Mouse (Mus musculus) embryonic facial prominence, embryonic 14.5 days (tissue): ENCODE measurements around the gene Alg14. TPM values are rescaled to one million over a fixed set of nuclear protein-coding genes. Genes with fewer than 3 reads are reported as not detected.
A peak's percentile ranks its signal among the peaks of the same experiment; 100 is the strongest.

ENCODE experiments used
- ATAC-seq: fragments of 200-750 bp; cut with Nextera tagmentation; 2 replicates; pipeline ENCODE4 v1.8.0; 2017; ENCODE audit warnings: low read depth, moderate number of reproducible peaks, moderate TSS enrichment
- DNase-seq: peaks from one replicate; pipeline ENCODE4 v3.0.0-alpha.2; 2015; ENCODE audit warnings: low spot score
- H3K27ac ChIP-seq: fragments of 300-500 bp; sonication (generic); replicated peaks from 2 replicates; pipeline ENCODE4 v1.5.1; 2014; ENCODE audit warnings: low read depth, mild to moderate bottlenecking, low read length, moderate library complexity
- H3K27me3 ChIP-seq: fragments of 300-500 bp; sonication (generic); replicated peaks from 2 replicates; pipeline ENCODE4 v1.6.1; 2014; ENCODE audit warnings: low read length; ENCODE audit not compliant: control insufficient read depth, insufficient read depth
- H3K36me3 ChIP-seq: fragments of 300-500 bp; sonication (generic); 2 replicates; pipeline ENCODE4 v1.6.1; 2014; ENCODE audit warnings: low read length, mixed read lengths; ENCODE audit not compliant: control insufficient read depth, insufficient read depth
- H3K4me1 ChIP-seq: fragments of 300-500 bp; sonication (generic); 2 replicates; pipeline ENCODE4 v1.6.1; 2014; ENCODE audit warnings: antibody characterized with exemption, low read length; ENCODE audit not compliant: control insufficient read depth, insufficient read depth
- H3K4me2 ChIP-seq: fragments of 300-500 bp; sonication (generic); 2 replicates; pipeline ENCODE4 v1.6.1; 2014; ENCODE audit warnings: low read depth, mild to moderate bottlenecking, low read length, moderate library complexity, mixed read lengths
- H3K4me3 ChIP-seq: fragments of 300-500 bp; sonication (generic); 2 replicates; pipeline ENCODE4 v1.5.1; 2014; ENCODE audit warnings: low read depth, mild to moderate bottlenecking, low read length
- H3K9ac ChIP-seq: fragments of 300-500 bp; sonication (generic); 2 replicates; pipeline ENCODE4 v1.6.1; 2014; ENCODE audit warnings: low read depth, mild to moderate bottlenecking, low read length, moderate library complexity, mixed read lengths
- H3K9me3 ChIP-seq: fragments of 300-500 bp; sonication (generic); 2 replicates; pipeline ENCODE4 v1.6.1; 2016; ENCODE audit warnings: low read length; ENCODE audit not compliant: control insufficient read depth
- WGBS: fragments of 180-500 bp; shearing (Covaris S2); extraction: QIAGEN DNeasy Blood & Tissue Kit; methylation state at CpG from one replicate; pipeline ENCODE4 v1.1.7; 2014; 5-methylcytosine and 5-hydroxymethylcytosine counted together
- polyA plus RNA-seq: library from polyadenylated mRNA; unstranded; fragments of >200 nt; fragmentation: Nextera tagmentation; extraction: Ambion mirVana; gene quantifications from 2 replicates; pipeline ENCODE4 v1.2.1, GENCODE M21; 2014

Alg14 gene
- polyA plus RNA-seq, 1 experiment from 2014 or later: 49.6 TPM

DNA sequence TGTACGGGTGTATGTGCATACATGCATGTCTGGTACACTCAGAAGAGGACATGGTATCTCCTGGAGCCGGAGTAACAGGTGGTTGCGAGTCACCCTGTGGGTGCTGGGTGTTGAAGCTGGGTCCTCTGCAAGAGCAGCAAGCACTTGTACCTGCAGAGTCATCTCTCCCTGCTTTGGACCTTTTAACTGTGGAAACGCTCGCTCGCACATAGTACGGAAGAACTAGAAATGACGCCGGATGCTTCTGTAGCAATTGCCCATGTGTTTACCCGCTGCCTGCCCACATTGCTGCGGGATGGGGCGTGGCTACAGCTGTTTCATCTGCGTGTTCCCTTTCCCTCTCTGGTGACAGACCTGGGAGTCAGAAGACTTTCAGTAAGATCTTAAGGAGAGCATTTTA, 78.7 kb downstream of the Alg14 start:
- H3K36me3 ChIP-seq: no peaks in the 10 kb centered on the region
- H3K4me1 ChIP-seq: peaks cover 11% of the 10 kb centered on the region
- H3K4me2 ChIP-seq: no peak overlapping the region
- peak; percentile 31 for DNase-seq
- no peak overlapping the region for H3K9ac ChIP-seq
- WGBS: 81% methylated on average over 13 of the region's 13 CpGs
- H3K9me3 ChIP-seq: peaks cover 5% of the 10 kb centered on the region; the same call in 1 of the 2 replicates
- H3K27me3 ChIP-seq: no peaks in the 10 kb centered on the region
- H3K27ac ChIP-seq: peak overlapping the region; percentile 17; the same call in 1 of the 2 replicates
- H3K4me3 ChIP-seq: no peak overlapping the region
- no peak for ATAC-seq

DNA sequence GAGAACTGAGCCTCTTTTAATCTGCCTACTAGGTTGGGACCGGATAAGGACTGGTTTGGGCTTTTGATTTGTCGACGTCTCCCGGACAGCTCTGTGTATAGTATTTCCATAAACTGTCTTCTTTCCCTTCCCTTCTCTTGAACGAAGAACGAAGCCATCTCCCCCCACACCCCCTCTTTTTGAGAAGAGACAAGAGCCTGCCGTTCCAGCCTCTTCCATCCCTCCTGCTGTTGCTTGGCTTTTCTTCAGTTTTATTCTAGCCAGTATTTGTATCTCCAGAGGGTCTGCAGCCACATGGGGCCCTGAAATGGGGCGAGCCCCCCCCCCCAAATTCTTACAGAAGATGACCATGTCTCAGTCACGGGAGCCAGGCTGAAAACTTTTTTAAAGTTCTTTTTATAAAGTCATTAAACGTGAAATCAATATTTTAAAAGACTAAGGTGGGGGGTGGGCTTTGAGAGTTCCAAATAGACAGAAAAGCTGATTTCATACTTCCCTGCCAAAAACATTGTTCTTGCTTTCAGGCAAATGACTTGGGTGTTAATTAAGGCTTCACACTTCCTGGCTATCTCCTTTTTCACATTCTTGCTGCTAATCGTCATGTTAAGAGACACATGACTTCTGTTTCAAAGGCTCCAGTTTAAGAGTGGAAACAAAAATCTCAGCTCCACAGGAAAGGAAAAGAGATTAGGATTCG, 79.4 kb downstream of the Alg14 start:
- 52% methylated on average over 12 of the region's 12 CpGs for WGBS
- H3K9ac ChIP-seq: no peak overlapping the region
- H3K27me3 ChIP-seq: no peaks in the 10 kb centered on the region
- peak; percentile 59 for DNase-seq
- peaks cover 17% of the 10 kb centered on the region for H3K4me1 ChIP-seq
- peaks cover 5% of the 10 kb centered on the region; the same call in 1 of the 2 replicates for H3K9me3 ChIP-seq
- no peak overlapping the region for H3K4me3 ChIP-seq
- no peaks in the 10 kb centered on the region for H3K36me3 ChIP-seq
- no peak overlapping the region for H3K4me2 ChIP-seq
- H3K27ac ChIP-seq: peak overlapping the region; percentile 17; the same call in 1 of the 2 replicates
- ATAC-seq: 0 out of 2 replicates have a peak, but pooled peaks have one; percentile 7

DNA sequence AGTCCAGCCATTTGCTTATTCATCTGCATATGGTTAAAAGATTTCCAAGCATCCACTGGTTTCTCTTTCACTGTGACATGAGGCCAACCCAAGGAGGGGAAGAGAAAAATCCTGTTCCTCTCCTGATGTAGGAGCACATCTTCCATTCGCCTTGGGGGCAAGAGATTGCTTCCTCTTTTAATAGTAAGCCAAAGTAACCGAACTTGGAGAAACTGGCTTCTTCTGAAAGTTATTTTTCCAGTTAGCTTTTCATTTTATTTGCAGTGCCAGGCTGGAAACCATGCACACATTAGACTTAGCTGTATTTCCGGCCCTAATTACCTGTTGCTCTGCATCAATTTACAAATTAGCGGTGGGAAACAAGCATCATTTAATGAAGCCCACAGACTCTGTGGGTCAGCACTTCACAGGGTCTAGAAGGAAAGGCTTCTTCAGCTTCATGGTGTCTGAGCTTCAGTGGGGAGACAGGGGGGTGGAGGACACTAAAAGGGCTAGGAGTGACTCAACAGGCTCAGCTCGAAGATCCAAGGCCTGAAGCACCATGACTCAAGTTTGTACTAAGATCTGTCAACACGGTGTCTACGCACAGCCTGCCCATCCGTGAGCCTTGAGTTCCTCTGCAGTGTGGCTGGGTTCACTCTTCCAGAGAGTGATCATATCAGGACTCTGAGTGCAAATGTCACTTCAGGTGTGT, 80.1 kb downstream of the Alg14 start:
- Histone ChIP-seq H3K4me2 (no peak overlapping the region), H3K27ac (peak overlapping the region; percentile 31), H3K9ac (no peak overlapping the region), H3K9me3 (peaks cover 5% of the 10 kb centered on the region; the same call in 1 of the 2 replicates), H3K4me3 (no peak overlapping the region), H3K27me3 (no peaks in the 10 kb centered on the region), H3K36me3 (no peaks in the 10 kb centered on the region), H3K4me1 (peaks cover 17% of the 10 kb centered on the region)
- WGBS: 65% methylated on average over 8 of the region's 8 CpGs
- DNase-seq (no peak), ATAC-seq (no peak)

DNA sequence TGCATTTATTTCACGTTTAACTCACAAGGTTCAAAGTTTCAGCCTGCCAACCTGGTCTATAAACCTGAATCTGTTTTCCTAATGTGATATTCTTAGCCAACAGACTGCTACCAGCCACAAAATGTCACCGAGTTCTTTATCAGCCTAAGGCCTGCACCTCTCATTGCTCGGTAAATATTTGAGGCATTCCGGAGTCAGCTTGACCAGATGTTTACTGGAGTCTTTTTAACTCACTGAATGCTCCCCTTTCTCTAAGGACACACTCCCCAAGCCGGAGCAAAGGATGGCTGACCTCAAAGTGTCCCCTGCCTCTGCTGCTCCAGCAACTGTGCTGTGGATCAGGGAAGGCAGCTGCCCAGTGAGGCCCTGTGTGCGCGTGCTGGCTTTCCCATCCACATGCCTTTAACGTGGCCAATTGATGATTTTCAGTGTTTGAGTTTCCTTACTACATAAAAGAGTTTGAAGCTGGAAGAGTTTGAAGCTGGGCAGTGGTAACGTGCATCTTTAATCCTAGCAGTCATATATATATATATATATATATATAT, 82.4 kb downstream of the Alg14 start:
- Histone ChIP-seq H3K27me3 (no peaks in the 10 kb centered on the region), H3K9me3 (peaks cover 5% of the 10 kb centered on the region; the same call in 1 of the 2 replicates), H3K4me3 (no peak overlapping the region), H3K27ac (no peak overlapping the region), H3K36me3 (no peaks in the 10 kb centered on the region), H3K4me1 (peaks cover 25% of the 10 kb centered on the region), H3K9ac (no peak overlapping the region), H3K4me2 (no peak overlapping the region)
- no peak for DNase-seq
- WGBS: 45% methylated on average over 9 of the region's 9 CpGs
- no peak for ATAC-seq

DNA sequence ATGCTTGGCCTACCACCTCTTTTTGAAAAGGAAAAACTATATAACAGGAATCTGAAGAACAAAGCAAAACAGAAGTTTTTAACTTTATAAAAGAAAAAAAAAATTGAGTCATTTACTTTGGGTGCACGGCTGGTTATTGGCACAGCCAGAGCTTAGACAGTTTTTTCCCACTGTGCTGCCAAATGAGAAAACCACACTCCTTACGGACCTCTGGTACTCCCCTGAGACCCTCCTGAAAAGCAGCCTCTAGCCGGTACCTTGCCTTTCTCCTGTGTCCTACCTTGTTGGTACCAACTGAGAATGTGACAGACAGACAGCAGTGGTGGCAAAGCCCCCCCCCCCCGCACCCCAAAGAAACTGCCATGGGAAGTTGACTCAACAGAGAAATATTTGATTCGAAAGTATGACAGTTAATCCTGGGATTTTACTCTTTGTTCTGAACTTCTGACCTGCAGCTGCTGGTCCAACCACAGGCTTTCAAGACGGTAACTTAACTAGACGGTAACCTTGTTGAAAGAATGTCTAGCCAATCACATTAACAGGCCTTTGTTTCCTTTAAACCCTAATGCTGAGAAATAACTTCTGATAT, 84.1 kb downstream of the Alg14 start:
- Histone ChIP-seq H3K4me2 (no peak overlapping the region), H3K9ac (no peak overlapping the region), H3K36me3 (no peaks in the 10 kb centered on the region), H3K4me3 (no peak overlapping the region), H3K27ac (no peak overlapping the region), H3K9me3 (peaks cover 5% of the 10 kb centered on the region; the same call in 1 of the 2 replicates), H3K27me3 (no peaks in the 10 kb centered on the region), H3K4me1 (peaks cover 37% of the 10 kb centered on the region)
- DNase-seq: peak; percentile 59
- 0 out of 2 replicates have a peak, but pooled peaks have one; percentile 35 for ATAC-seq
- WGBS: 43% methylated on average over 7 of the region's 7 CpGs

DNA sequence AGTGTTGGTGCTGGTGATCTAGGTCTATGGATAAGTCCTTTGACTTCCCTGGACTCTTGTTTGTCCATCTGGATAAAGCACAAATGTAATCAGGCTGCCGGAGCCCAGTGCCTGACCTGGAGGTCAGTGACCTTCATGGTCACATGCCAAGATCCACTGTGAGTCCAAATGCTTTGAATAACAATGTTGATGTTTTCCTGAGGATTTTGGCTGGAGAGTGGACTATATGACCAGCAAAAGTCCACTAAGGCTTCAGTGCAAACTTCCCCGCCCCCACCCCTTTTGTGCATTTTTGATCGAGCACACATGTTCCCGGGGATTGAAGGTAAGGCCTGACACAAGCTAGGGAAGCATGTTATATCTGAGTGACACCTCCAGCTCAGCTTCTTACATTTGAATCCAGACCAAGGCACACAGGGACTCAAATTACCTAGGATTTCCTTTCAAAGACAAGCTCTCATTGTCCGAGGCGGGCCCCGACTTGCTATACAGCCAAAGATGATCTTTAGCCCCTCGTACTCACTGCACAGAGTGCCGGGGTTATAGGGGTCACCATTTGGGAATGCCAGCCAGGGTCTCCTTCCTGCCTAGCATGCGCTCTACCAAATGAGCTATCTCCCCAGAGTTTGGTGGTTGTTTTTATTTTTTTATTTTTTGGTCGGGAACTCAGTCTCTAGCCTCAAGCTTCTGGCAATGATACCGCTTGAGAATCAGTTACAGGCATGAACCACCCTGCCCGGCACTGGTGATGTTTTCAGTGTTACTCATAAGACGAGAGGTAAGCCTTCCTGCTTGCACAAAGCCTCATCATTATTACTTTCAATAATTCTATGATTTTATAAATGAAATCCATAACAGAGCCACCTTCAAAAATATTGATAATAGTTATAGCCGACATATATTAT, 87.4 kb downstream of the Alg14 start:
- 0 out of 2 replicates have a peak overlapping the region, but pooled peaks have one; percentile 2 for H3K4me2 ChIP-seq
- H3K36me3 ChIP-seq: no peaks in the 10 kb centered on the region
- no peak overlapping the region for H3K9ac ChIP-seq
- H3K4me1 ChIP-seq: peaks cover 27% of the 10 kb centered on the region
- 17% methylated on average over 15 of the region's 15 CpGs for WGBS
- no peaks in the 10 kb centered on the region for H3K9me3 ChIP-seq
- H3K27ac ChIP-seq: no peak overlapping the region
- DNase-seq (peak; percentile 61), ATAC-seq (0 out of 2 replicates have a peak, but pooled peaks have one; percentile 53)
- no peaks in the 10 kb centered on the region for H3K27me3 ChIP-seq
- H3K4me3 ChIP-seq: no peak overlapping the region

DNA sequence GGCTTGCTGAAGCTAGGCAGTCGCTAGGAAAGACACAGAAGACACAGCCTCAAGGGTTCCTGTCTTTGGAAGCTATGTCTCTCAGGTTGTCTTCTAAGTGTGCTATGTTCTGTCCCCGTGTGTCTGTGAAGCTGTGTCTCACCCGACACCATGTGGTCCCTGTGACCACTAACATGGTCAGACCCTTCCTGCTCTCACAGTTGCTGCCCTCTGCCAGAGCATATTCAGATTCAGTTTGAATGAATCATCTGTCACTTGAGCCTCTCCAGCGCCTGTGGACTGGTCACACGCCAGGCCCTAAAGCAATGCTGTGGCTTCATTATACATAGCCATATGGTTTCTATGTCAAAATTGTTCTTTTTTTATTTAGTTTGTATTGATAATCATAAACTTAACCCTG, 88.1 kb downstream of the Alg14 start:
- no peak overlapping the region for H3K27ac ChIP-seq
- H3K9me3 ChIP-seq: no peaks in the 10 kb centered on the region
- ATAC-seq (no peak), DNase-seq (no peak)
- H3K36me3 ChIP-seq: no peaks in the 10 kb centered on the region
- H3K4me3 ChIP-seq: no peak overlapping the region
- 54% methylated on average over 5 of the region's 5 CpGs for WGBS
- H3K27me3 ChIP-seq: no peaks in the 10 kb centered on the region
- no peak overlapping the region for H3K9ac ChIP-seq
- no peak overlapping the region for H3K4me2 ChIP-seq
- peaks cover 27% of the 10 kb centered on the region for H3K4me1 ChIP-seq
